Comparison of ENCODE assay signal across 7 mouse cellular contexts in genomic region chr16:5255779-5256496, GRCm38 (mm10). TPM values are rescaled to one million over a fixed set of nuclear protein-coding genes. Genes with fewer than 3 reads are reported as not detected.
DNase-seq lines count a peak whose midpoint lies in the region; ATAC-seq lines count a peak whose summit lies in the region.

Gene Eef2kmt, minus strand, starts transcription at chr16:5255983.

- H3K27ac ChIP-seq in embryonic facial prominence, embryonic 11.5 days (replicated peaks; ENCODE audit: low read depth, low read length), result peak within 1 kb of the TSS; percentile 47; the same call in 1 of the 2 replicates
- H3K27ac ChIP-seq in limb, embryonic 10.5 days, result peak within 1 kb of the TSS; percentile 92
- H3K27ac ChIP-seq in midbrain, embryonic 13.5 days, result no peak within 1 kb of the TSS

- WGBS in embryonic facial prominence, embryonic 11.5 days, result 3% methylated on average over 57 of the region's 57 CpGs
- 2% methylated on average over 57 of the region's 57 CpGs for WGBS in limb, embryonic 10.5 days
- WGBS in midbrain, embryonic 13.5 days, result 1% methylated on average over 57 of the region's 57 CpGs

- H3K9ac ChIP-seq in embryonic facial prominence, embryonic 11.5 days (replicated peaks; ENCODE audit: low read length), result peak within 1 kb of the TSS; percentile 71
- H3K9ac ChIP-seq in midbrain, embryonic 13.5 days (replicated peaks), result peak within 1 kb of the TSS; percentile 67

- no peaks in the 10 kb centered on the region for H3K9me3 ChIP-seq in embryonic facial prominence, embryonic 11.5 days (replicated peaks; ENCODE audit: control insufficient read depth, low read length)
- no peaks in the 10 kb centered on the region for H3K9me3 ChIP-seq in limb, embryonic 10.5 days (replicated peaks)
- H3K9me3 ChIP-seq in midbrain, embryonic 13.5 days, result no peaks in the 10 kb centered on the region

- H3K4me1 ChIP-seq in embryonic facial prominence, embryonic 11.5 days (ENCODE audit: control insufficient read depth, insufficient read depth, low read length), result no peaks in the 10 kb centered on the region
- H3K4me1 ChIP-seq in limb, embryonic 10.5 days, result peaks cover 12% of the 10 kb centered on the region
- H3K4me1 ChIP-seq in midbrain, embryonic 13.5 days (replicated peaks), result peaks cover 11% of the 10 kb centered on the region

- peak; percentile 100 for DNase-seq in adrenal gland, postnatal 14 days
- peak; percentile 100 for DNase-seq in embryonic facial prominence, embryonic 11.5 days (ENCODE audit: low spot score)
- DNase-seq in kidney, adult 11 months, result peak; percentile 99
- peak; percentile 99 for DNase-seq in limb, embryonic 10.5 days (ENCODE audit: low spot score)
- DNase-seq in spleen, adult 12 weeks (ENCODE audit: low spot score), result peak; percentile 97

- peak within 1 kb of the TSS; percentile 52 for H3K4me3 ChIP-seq in embryonic facial prominence, embryonic 11.5 days (ENCODE audit: low read depth, low read length)
- H3K4me3 ChIP-seq in limb, embryonic 10.5 days, result peak within 1 kb of the TSS; percentile 70
- peak within 1 kb of the TSS; percentile 56 for H3K4me3 ChIP-seq in midbrain, embryonic 13.5 days (replicated peaks)

- peak within 1 kb of the TSS; percentile 74 for H3K4me2 ChIP-seq in embryonic facial prominence, embryonic 11.5 days (ENCODE audit: low read depth, low read length)
- H3K4me2 ChIP-seq in midbrain, embryonic 13.5 days (replicated peaks), result peak within 1 kb of the TSS; percentile 72

- ATAC-seq in embryonic facial prominence, embryonic 11.5 days (replicated peaks; ENCODE audit: insufficient number of reproducible peaks, low FRiP score, low TSS enrichment, low read depth), result peak; percentile 95
- ATAC-seq in granulocyte monocyte progenitor cell, adult 5-6 weeks (replicated peaks; ENCODE audit: poor library complexity, severe bottlenecking), result peak; percentile 89
- peak; percentile 96 for ATAC-seq in midbrain, embryonic 13.5 days

- H3K36me3 ChIP-seq in embryonic facial prominence, embryonic 11.5 days (replicated peaks; ENCODE audit: control insufficient read depth, insufficient read depth, low read depth, low read length), result no peaks in the 10 kb centered on the region
- H3K36me3 ChIP-seq in limb, embryonic 10.5 days, result peaks cover 10% of the 10 kb centered on the region
- no peaks in the 10 kb centered on the region for H3K36me3 ChIP-seq in midbrain, embryonic 13.5 days

- no peaks in the 10 kb centered on the region for H3K27me3 ChIP-seq in embryonic facial prominence, embryonic 11.5 days (ENCODE audit: control insufficient read depth, insufficient read depth, low read length)
- H3K27me3 ChIP-seq in limb, embryonic 10.5 days (ENCODE audit: low read depth, poor library complexity, severe bottlenecking), result no peaks in the 10 kb centered on the region
- no peaks in the 10 kb centered on the region for H3K27me3 ChIP-seq in midbrain, embryonic 13.5 days

RNA-seq across cellular contexts. Expression of gene Eef2kmt, which starts in this region (rescaled TPM):
- total RNA-seq in adrenal gland, postnatal 14 days (2021), result 28.6 and 35.1 TPM in 2 replicates
- 13.3 and 15.6 TPM in 2 replicates for polyA plus RNA-seq in embryonic facial prominence, embryonic 11.5 days (2014; fragmentation: Nextera tagmentation; extraction: Ambion mirVana)
- 28.8 and 49.0 TPM in 2 replicates for total RNA-seq in granulocyte monocyte progenitor cell, adult 5-6 weeks (2014; fragmentation: Nextera tagmentation)
- total RNA-seq in granulocyte monocyte progenitor cell, adult 5-6 weeks (2017), result 17.9 and 23.1 TPM in 2 replicates
- polyA plus RNA-seq in limb, embryonic 10.5 days (2016; fragmentation: Nextera tagmentation; extraction: Ambion mirVana), result 18.2 and 19.4 TPM in 2 replicates
- 8.1 and 8.5 TPM in 2 replicates for polyA plus RNA-seq in midbrain, embryonic 13.5 days (2015; fragmentation: Nextera tagmentation; extraction: Ambion mirVana)
